Mouse (Mus musculus): ENCODE data around the gene Kat6b. TPM values are rescaled to one million over a fixed set of nuclear protein-coding genes. Genes with fewer than 3 reads are reported as not detected.

Gene Kat6b
- total and polyA plus RNA-seq, 3 experiments: 2.3 to 10.9 (median 8.0) TPM

DNA sequence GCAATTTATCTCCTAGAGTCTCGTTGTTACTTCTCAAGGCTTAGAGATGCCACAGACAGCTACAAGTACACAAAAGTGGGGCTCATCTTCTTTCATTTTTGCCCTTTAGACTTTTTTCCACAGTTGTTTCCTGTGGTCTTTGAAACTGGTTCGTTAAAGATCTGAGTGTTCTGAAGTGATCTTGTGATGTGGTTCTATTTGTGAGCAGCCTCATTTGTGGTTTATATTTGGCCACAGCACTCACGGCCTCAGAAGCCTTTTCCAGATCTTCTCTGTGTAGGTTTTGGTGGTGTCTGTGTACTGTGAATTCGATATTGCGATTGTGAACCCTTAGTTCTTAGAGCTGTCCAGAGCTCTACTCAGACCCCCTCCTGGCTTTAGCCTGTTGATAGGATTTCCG, 155.3 kb downstream of the Kat6b start:
- Histone ChIP-seq H3K4me1 (ENCODE audit: control insufficient read depth in 1 of 2, insufficient read depth in 2 of 2) (no peaks in the 10 kb centered on the region), H3K4me3 (replicated peaks in 1 of 3; ENCODE audit: low read depth in 2 of 3, low read length in 2 of 3, poor library complexity in 1 of 3) (no peak overlapping the region), H3K9ac (ENCODE audit: insufficient read depth, low read depth) (no peak overlapping the region), H3K4me2 (ENCODE audit: insufficient read depth, low read depth, poor library complexity, severe bottlenecking) (no peak overlapping the region), H3K27ac (ENCODE audit: insufficient read depth, low read depth) (no peak overlapping the region), H3K36me3 (replicated peaks in 1 of 2; ENCODE audit: control insufficient read depth in 1 of 2, insufficient read depth in 1 of 2, low read length in 1 of 2) (peaks cover 27 to 29% of the 10 kb centered on the region in 2 experiments), H3K27me3 (replicated peaks) (no peaks in the 10 kb centered on the region), H3K79me2 (replicated peaks; ENCODE audit: control insufficient read depth, extremely low read depth, insufficient read depth, poor library complexity, severe bottlenecking) (no peaks in the 10 kb centered on the region), H3K9me3 (replicated peaks; ENCODE audit: low read length) (no peaks in the 10 kb centered on the region)
- in situ Hi-C loops (cut with MboI; ENCODE audit: low pct_ligation_motif_present, low pct_unique_long_range_greater_than_20kb, low sequenced_read_pairs): no loop called here
- dilution Hi-C loops (cut with MboI; ENCODE audit: extremely low pct_ligation_motif_present, extremely low pct_unique_long_range_greater_than_20kb, low sequenced_read_pairs): no loop called here
- DNase-seq (ENCODE audit: extremely low read depth): no peak
- TF ChIP-seq ETS1 (conservative IDR thresholded peaks at IDR 0.05; ENCODE audit: low read depth, low read length) (no peak), USF1 (IDR thresholded peaks at IDR 0.05; ENCODE audit: low read depth, low read length) (no peak), RAD21 (IDR thresholded peaks at IDR 0.05; ENCODE audit: low read depth, low read length) (no peak), MXI1 (IDR thresholded peaks at IDR 0.05; ENCODE audit: low read depth, low read length) (no peak), CHD1 (IDR thresholded peaks at IDR 0.05; ENCODE audit: low read depth, low read length) (no peak), EP300 (IDR thresholded peaks at IDR 0.05; ENCODE audit: low read length) (no peak), ZNF384 (IDR thresholded peaks at IDR 0.05; ENCODE audit: low read depth, low read length) (no peak), JUND (conservative IDR thresholded peaks at IDR 0.05; ENCODE audit: low read depth, low read length) (no peak), MAX (IDR thresholded peaks at IDR 0.05; ENCODE audit: low read length) (no peak), MYC (IDR thresholded peaks at IDR 0.05; ENCODE audit: low read depth, low read length) (no peak), E2F4 (IDR thresholded peaks at IDR 0.05; ENCODE audit: insufficient replicate concordance, low read depth, low read length) (no peak), SMC3 (IDR thresholded peaks at IDR 0.05; ENCODE audit: low read depth, low read length) (no peak), CHD2 (IDR thresholded peaks at IDR 0.05; ENCODE audit: low read length) (no peak), ZC3H11A (IDR thresholded peaks at IDR 0.05; ENCODE audit: low read depth, low read length) (no peak), KAT2A (IDR thresholded peaks at IDR 0.05; ENCODE audit: insufficient replicate concordance, low read length) (no peak), ELF1 (IDR thresholded peaks at IDR 0.05; ENCODE audit: low read depth, low read length) (no peak), MEF2A (IDR thresholded peaks at IDR 0.05; ENCODE audit: borderline replicate concordance, low read depth, low read length) (no peak)

DNA sequence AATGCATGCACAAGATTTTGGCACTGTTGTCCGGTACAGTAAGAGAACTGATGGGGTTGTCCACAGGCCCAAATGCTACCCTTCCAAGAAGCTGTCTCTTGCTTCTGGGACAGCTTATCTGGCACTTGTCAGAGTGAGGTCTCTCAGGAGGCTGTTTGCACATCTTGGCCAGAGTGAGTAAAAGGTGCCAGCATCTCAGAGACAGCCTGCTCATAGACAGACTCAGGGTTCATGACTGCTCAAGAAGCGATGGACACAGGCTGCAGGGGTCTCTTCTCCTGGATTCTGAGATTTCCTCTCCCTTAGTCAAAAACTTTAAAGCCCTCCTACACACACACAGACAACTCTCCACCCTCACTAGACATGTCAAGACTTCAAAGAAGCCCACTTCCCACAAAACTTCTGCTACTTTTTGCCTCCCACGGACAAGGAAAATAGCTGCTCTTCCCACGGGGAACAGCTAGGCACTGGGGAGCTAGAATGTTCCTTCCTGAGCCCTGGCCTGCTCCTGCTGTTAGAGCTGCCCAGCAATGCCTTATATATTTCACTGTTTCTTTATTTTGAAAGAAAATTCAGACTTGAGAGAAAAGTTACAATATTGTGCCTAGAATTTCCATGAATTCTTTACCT, 159.7 kb downstream of the Kat6b start:
- H3K27ac ChIP-seq (ENCODE audit: insufficient read depth, low read depth): no peak overlapping the region

More for the DNA sequence above, 159.7 kb downstream of the Kat6b start:
- dilution Hi-C loops (cut with MboI; ENCODE audit: extremely low pct_ligation_motif_present, extremely low pct_unique_long_range_greater_than_20kb, low sequenced_read_pairs) (no loop called here), in situ Hi-C loops (cut with MboI; ENCODE audit: low pct_ligation_motif_present, low pct_unique_long_range_greater_than_20kb, low sequenced_read_pairs) (no loop called here)
- Histone ChIP-seq H3K36me3 (replicated peaks in 1 of 2; ENCODE audit: control insufficient read depth in 1 of 2, insufficient read depth in 1 of 2, low read length in 1 of 2) (peaks cover 15 to 23% of the 10 kb centered on the region in 2 experiments), H3K27me3 (replicated peaks) (no peaks in the 10 kb centered on the region), H3K4me3 (replicated peaks in 1 of 3; ENCODE audit: low read depth in 2 of 3, low read length in 2 of 3, poor library complexity in 1 of 3) (no peak overlapping the region), H3K4me2 (ENCODE audit: insufficient read depth, low read depth, poor library complexity, severe bottlenecking) (no peak overlapping the region), H3K9me3 (replicated peaks; ENCODE audit: low read length) (no peaks in the 10 kb centered on the region), H3K79me2 (replicated peaks; ENCODE audit: control insufficient read depth, extremely low read depth, insufficient read depth, poor library complexity, severe bottlenecking) (no peaks in the 10 kb centered on the region), H3K9ac (ENCODE audit: insufficient read depth, low read depth) (no peak overlapping the region), H3K4me1 (ENCODE audit: control insufficient read depth in 1 of 2, insufficient read depth in 2 of 2) (no peaks in the 10 kb centered on the region)
- no peak for DNase-seq (ENCODE audit: extremely low read depth)
- no peak for TF ChIP-seq TCF12 (IDR thresholded peaks at IDR 0.05; ENCODE audit: low read depth, low read length)
- no peak for TF ChIP-seq GABPA (IDR thresholded peaks at IDR 0.05; ENCODE audit: insufficient replicate concordance, low read depth, low read length)

All from CH12.LX (cell line).